Mouse (Mus musculus): ENCODE measurements at regions not wholly inside any gene's neighbourhood (a gene's known extent, or its start where the extent isn't known, plus 50 kb on each side); places are given as distances from the start of the nearest gene placed in this dataset.

- no peak for TF ChIP-seq POLR2A (IDR thresholded peaks at IDR 0.05; ENCODE audit: insufficient read length, low read depth)
- no peak for TF ChIP-seq CEBPB (IDR thresholded peaks at IDR 0.05; ENCODE audit: insufficient read depth, poor library complexity, severe bottlenecking)
- no peak for TF ChIP-seq MYOD1 (IDR thresholded peaks at IDR 0.05; ENCODE audit: control insufficient read depth in 1 of 3, insufficient read length in 2 of 3, low read depth in 2 of 3)
- no peak for TF ChIP-seq MAX (IDR thresholded peaks at IDR 0.05; ENCODE audit: low read depth)
- TF ChIP-seq REST (IDR thresholded peaks at IDR 0.05; ENCODE audit: insufficient read depth, insufficient read length): no peak
- no peak for TF ChIP-seq USF1 (IDR thresholded peaks at IDR 0.05; ENCODE audit: low read depth)
- no peak for TF ChIP-seq POLR2AphosphoS2 (IDR thresholded peaks at IDR 0.05; ENCODE audit: insufficient read length, low read depth)
- TF ChIP-seq E2F4 (IDR thresholded peaks at IDR 0.05; ENCODE audit: insufficient read depth): no peak
- TF ChIP-seq TCF12 (IDR thresholded peaks at IDR 0.05; ENCODE audit: insufficient read depth, poor library complexity, severe bottlenecking): no peak
Measured at GRCm38 (mm10) chr13:81930266-81930665, 147.4 kb downstream of the Cetn3 start.

All from myocyte (in vitro differentiated cells).